Mouse (Mus musculus): ENCODE data around the gene Slc2a8. TPM values are rescaled to one million over a fixed set of nuclear protein-coding genes. Genes with fewer than 3 reads are reported as not detected.

The Slc2a8 gene
- total and polyA plus RNA-seq, 2 experiments from 2014 or later: 24.6 to 26.9 TPM

DNA sequence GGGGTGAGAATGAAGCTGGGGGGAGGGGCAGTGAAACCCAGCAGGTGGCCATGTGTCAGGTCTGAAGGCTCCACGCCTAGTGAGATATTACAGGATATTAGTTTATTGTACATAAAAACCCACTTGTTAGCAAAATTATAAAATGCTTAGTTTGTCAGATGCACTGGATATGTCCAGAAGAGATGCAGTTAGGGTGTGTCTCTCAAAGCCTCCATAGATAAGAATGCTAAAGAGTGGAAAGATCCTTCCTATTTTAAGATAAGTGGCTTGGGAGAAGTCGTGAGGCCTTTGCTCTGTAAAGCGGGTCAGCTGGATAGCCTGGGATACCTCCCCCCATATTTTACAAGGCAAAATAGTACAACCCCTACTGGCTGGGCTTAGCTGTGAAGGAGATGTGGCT is 3.2 kb downstream of the Slc2a8 start:
- no peaks in the 10 kb centered on the region for H3K27me3 ChIP-seq (ENCODE audit: insufficient read depth, low read length)
- ATAC-seq (no peak), DNase-seq (no peak)
- peaks cover 8% of the 10 kb centered on the region for H3K4me1 ChIP-seq (ENCODE audit: insufficient read depth)
- no peak for TF ChIP-seq CTCF (IDR thresholded peaks at IDR 0.05; ENCODE audit: low read depth)
- H3K9me3 ChIP-seq (ENCODE audit: low read length): no peaks in the 10 kb centered on the region
- H3K9ac ChIP-seq: no peak overlapping the region
- 72% methylated on average over 3 of the region's 3 CpGs for WGBS
- H3K4me3 ChIP-seq (ENCODE audit: low read depth, low read length): no peak overlapping the region
- H3K27ac ChIP-seq (ENCODE audit: low read depth, low read length): no peak overlapping the region
- H3K36me3 ChIP-seq (ENCODE audit: insufficient read depth): peaks cover 23% of the 10 kb centered on the region
- no peak overlapping the region for H3K4me2 ChIP-seq (ENCODE audit: low read depth)

- no peak overlapping the region for H3K27ac ChIP-seq (ENCODE audit: low read depth, low read length)
- no peaks in the 10 kb centered on the region for H3K27me3 ChIP-seq (ENCODE audit: insufficient read depth, low read length)
- no peaks in the 10 kb centered on the region for H3K9me3 ChIP-seq (ENCODE audit: low read length)
- WGBS: 61% methylated on average over 5 of the region's 5 CpGs
- H3K4me1 ChIP-seq (ENCODE audit: insufficient read depth): peaks cover 8% of the 10 kb centered on the region
- H3K9ac ChIP-seq: no peak overlapping the region
- DNase-seq: no peak
- H3K4me3 ChIP-seq (ENCODE audit: low read depth, low read length): no peak overlapping the region
- peaks cover 33% of the 10 kb centered on the region for H3K36me3 ChIP-seq (ENCODE audit: insufficient read depth)
- TF ChIP-seq CTCF (IDR thresholded peaks at IDR 0.05; ENCODE audit: low read depth): no peak
- ATAC-seq: peak; percentile 20; the same call in 1 of the 2 replicates
- no peak overlapping the region for H3K4me2 ChIP-seq (ENCODE audit: low read depth)
Measured at GRCm38 (mm10) chr2:32977114-32977513, 4.8 kb downstream of the Slc2a8 start.

DNA sequence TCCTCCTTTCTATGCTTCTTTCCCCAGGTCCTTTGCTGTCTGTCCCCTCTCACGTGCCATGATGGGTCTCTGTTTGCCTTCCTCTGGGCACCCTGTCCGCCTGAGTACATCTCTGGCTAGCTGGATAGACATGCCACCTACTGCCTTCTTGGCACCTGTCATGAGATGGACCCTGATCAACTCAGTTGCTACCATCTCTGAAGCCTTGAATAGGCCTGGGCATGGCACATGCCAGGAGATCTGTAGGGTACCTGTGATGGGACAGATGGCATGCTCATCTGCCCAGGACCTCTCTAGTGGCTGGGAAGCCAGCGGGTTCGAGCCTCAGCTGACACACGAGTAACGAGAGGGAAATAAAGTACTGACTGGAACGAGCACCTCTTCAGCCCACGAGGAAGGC is 7.7 kb downstream of the Slc2a8 start:
- H3K36me3 ChIP-seq (ENCODE audit: insufficient read depth): peaks cover 33% of the 10 kb centered on the region
- no peak overlapping the region for H3K4me3 ChIP-seq (ENCODE audit: low read depth, low read length)
- H3K4me1 ChIP-seq (ENCODE audit: insufficient read depth): no peaks in the 10 kb centered on the region
- TF ChIP-seq CTCF (IDR thresholded peaks at IDR 0.05; ENCODE audit: low read depth): no peak
- 90% methylated on average over 8 of the region's 8 CpGs for WGBS
- no peak overlapping the region for H3K27ac ChIP-seq (ENCODE audit: low read depth, low read length)
- no peaks in the 10 kb centered on the region for H3K9me3 ChIP-seq (ENCODE audit: low read length)
- no peaks in the 10 kb centered on the region for H3K27me3 ChIP-seq (ENCODE audit: insufficient read depth, low read length)
- H3K9ac ChIP-seq: no peak overlapping the region
- no peak for ATAC-seq
- DNase-seq: no peak
- no peak overlapping the region for H3K4me2 ChIP-seq (ENCODE audit: low read depth)

DNA sequence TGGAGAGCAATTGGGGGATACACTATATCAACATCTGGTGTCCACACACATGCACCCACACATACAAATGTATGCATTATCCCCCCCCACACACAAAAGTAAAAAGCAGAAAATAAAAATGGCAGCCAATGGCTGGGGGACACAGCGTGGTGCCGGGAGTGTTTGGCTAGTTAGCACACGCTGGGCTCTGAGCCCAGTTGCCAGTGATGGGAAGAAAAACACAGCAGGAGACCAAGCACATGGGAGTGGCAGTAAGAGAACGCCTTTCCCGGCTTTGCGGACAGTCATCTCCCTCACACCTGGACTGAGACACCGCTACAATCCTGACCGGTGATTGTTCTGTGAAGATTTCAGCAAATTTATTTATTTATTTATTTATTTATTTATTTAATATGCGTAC is 10.6 kb downstream of the Slc2a8 start:
- ATAC-seq (no peak), DNase-seq (peak; percentile 66)
- H3K4me3 ChIP-seq (ENCODE audit: low read depth, low read length): no peak overlapping the region
- H3K9ac ChIP-seq: no peak overlapping the region
- WGBS: 19% methylated on average over 9 of the region's 9 CpGs
- H3K4me2 ChIP-seq (ENCODE audit: low read depth): no peak overlapping the region
- peaks cover 33% of the 10 kb centered on the region for H3K36me3 ChIP-seq (ENCODE audit: insufficient read depth)
- TF ChIP-seq CTCF (IDR thresholded peaks at IDR 0.05; ENCODE audit: low read depth): no peak
- H3K27me3 ChIP-seq (ENCODE audit: insufficient read depth, low read length): no peaks in the 10 kb centered on the region
- H3K9me3 ChIP-seq (ENCODE audit: low read length): no peaks in the 10 kb centered on the region
- H3K4me1 ChIP-seq (ENCODE audit: insufficient read depth): peaks cover 4% of the 10 kb centered on the region; the same call in 1 of the 2 replicates
- H3K27ac ChIP-seq (ENCODE audit: low read depth, low read length): no peak overlapping the region

DNA sequence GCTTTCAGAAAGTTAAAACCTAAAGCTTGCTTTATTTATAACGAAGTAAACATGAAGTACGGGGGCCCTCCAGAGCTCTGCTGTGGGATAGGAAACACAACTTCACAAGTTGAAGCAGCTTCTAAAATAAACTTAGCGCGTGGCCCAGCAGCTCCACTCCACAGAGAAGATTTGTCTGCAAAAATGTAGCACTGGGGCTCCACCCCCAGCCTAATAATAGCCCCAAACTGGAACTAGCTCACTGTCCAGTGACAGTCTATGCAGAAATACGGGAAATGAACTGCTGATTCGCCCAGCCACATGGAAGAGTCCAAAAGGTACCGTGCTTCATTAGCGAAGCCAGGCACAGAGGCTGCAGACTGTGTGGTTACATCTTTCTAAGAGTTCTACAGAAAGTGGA is 12.6 kb downstream of the Slc2a8 start:
- Histone ChIP-seq H3K27ac (ENCODE audit: low read depth, low read length) (no peak overlapping the region), H3K4me3 (ENCODE audit: low read depth, low read length) (no peak overlapping the region), H3K9ac (no peak overlapping the region), H3K27me3 (ENCODE audit: insufficient read depth, low read length) (no peaks in the 10 kb centered on the region), H3K9me3 (ENCODE audit: low read length) (no peaks in the 10 kb centered on the region), H3K4me1 (ENCODE audit: insufficient read depth) (peaks cover 4% of the 10 kb centered on the region; the same call in 1 of the 2 replicates), H3K36me3 (ENCODE audit: insufficient read depth) (peaks cover 22% of the 10 kb centered on the region), H3K4me2 (ENCODE audit: low read depth) (no peak overlapping the region)
- 87% methylated on average over 8 of the region's 8 CpGs for WGBS
- TF ChIP-seq CTCF (IDR thresholded peaks at IDR 0.05; ENCODE audit: low read depth): no peak
- DNase-seq (no peak), ATAC-seq (no peak)

GRCm38 (mm10) chr2:32968024-32968614 is 13.8 kb downstream of the Slc2a8 start:
- Histone ChIP-seq H3K4me2 (ENCODE audit: low read depth) (peak overlapping the region; percentile 75; the same call in 1 of the 2 replicates), H3K27ac (ENCODE audit: low read depth, low read length) (no peak overlapping the region), H3K27me3 (ENCODE audit: insufficient read depth, low read length) (no peaks in the 10 kb centered on the region), H3K9ac (peak overlapping the region; percentile 79; the same call in 1 of the 2 replicates), H3K36me3 (ENCODE audit: insufficient read depth) (peaks cover 25% of the 10 kb centered on the region), H3K4me1 (ENCODE audit: insufficient read depth) (peaks cover 4% of the 10 kb centered on the region; the same call in 1 of the 2 replicates), H3K4me3 (ENCODE audit: low read depth, low read length) (no peak overlapping the region), H3K9me3 (ENCODE audit: low read length) (no peaks in the 10 kb centered on the region)
- whole genome bisulfite sequencing: 83% methylated on average over 9 of the region's 9 CpGs
- TF ChIP-seq CTCF (IDR thresholded peaks at IDR 0.05; ENCODE audit: low read depth): no peak
- DNase-seq (no peak), ATAC-seq (no peak)

DNA sequence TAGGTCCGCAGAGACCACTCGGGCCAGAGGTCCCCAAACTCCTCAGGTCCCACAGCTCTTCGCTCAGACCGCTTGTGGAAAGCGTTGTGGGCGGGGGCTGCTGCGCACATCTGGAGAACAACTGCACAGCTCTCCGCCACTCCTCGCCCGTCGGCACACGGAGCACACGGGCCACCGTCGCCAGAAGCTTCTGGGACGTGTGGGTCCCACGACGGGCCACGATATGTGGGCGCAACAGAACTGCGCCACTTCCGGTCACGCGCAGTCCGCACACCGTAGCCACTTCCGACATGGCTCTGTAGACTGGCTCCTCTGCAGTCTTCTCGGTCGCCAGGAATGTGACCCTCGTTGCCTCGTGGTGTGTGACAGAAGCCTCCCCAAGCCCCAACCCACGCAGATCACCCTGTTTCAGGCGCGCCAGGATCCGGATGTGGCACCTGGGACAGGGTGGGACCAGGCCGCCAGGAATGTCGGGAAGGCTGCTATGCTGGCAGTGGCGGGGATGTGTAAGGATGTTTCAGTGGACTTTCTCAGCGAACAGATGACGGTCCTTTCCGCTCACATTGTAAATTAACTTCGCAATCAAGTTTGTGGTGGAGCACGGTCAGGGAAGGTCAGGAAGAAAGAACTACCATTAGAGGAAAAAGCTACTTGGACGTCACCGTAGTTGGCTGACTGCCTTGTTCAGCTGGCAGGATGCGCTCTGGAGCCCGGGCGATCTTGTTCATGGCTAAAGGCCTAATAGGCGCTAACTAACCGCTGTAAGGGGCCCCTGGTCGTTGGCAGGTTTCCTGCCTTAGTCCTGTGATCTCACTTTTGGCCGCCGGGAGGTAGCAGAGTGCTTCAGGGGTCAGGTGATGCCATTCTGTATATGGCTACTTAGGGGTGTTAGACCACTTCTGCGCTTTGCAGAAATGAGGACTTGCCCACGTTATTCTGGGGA is 14.9 kb downstream of the Slc2a8 start:
- H3K4me3 ChIP-seq (ENCODE audit: low read depth, low read length): peak overlapping the region; percentile 65
- H3K4me1 ChIP-seq (ENCODE audit: insufficient read depth): peaks cover 4% of the 10 kb centered on the region; the same call in 1 of the 2 replicates
- H3K27ac ChIP-seq (ENCODE audit: low read depth, low read length): peak overlapping the region; percentile 95
- WGBS: 2% methylated on average over 55 of the region's 55 CpGs
- no peaks in the 10 kb centered on the region for H3K27me3 ChIP-seq (ENCODE audit: insufficient read depth, low read length)
- peak; percentile 93 for ATAC-seq
- peak; percentile 63 for TF ChIP-seq CTCF (IDR thresholded peaks at IDR 0.05; ENCODE audit: low read depth)
- H3K4me2 ChIP-seq (ENCODE audit: low read depth): peak overlapping the region; percentile 75
- H3K36me3 ChIP-seq (ENCODE audit: insufficient read depth): peaks cover 21% of the 10 kb centered on the region
- DNase-seq: peak; percentile 94
- peak overlapping the region; percentile 79 for H3K9ac ChIP-seq
- no peaks in the 10 kb centered on the region for H3K9me3 ChIP-seq (ENCODE audit: low read length)
